Mouse (Mus musculus): ENCODE measurements around the gene Cd8a. TPM values are rescaled to one million over a fixed set of nuclear protein-coding genes. Genes with fewer than 3 reads are reported as not detected.

Cd8a gene
- 0.30 TPM in 1 of 2 replicates, not detected in the other for polyA plus RNA-seq (2015; fragmentation: Nextera tagmentation; extraction: Ambion mirVana)

DNA sequence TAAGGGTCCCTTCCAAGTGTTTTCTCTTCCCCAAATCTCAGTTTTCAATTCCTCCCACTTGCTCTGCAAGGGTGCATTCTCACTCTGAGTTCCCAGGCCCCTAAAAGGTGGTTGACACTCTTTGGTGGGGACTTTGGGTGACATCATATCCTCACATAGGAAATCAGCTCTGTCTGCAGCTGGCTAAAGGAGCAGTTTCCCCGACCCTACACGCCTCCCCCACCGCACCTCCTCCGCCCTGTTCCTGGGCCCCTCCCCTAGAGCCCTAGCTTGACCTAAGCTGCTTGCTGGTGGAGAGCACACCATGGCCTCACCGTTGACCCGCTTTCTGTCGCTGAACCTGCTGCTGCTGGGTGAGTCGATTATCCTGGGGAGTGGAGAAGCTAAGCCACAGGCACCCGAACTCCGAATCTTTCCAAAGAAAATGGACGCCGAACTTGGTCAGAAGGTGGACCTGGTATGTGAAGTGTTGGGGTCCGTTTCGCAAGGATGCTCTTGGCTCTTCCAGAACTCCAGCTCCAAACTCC is at the start of gene Cd8a:
TSS of gene Cd8a (plus strand) at position 179 of the 527 bp plus-strand sequence.

Other genes starting within 250 kb of the Cd8a start
- gene Thnsl2, start 229.0 kb upstream of the Cd8a start, polyA plus RNA-seq (2015; fragmentation: Nextera tagmentation; extraction: Ambion mirVana), result 27.1 and 46.0 TPM in 2 replicates
- gene Fabp1, start 173.6 kb upstream of the Cd8a start, polyA plus RNA-seq (2015; fragmentation: Nextera tagmentation; extraction: Ambion mirVana), result 167 and 268 TPM in 2 replicates
- gene Krcc1, start 101.8 kb upstream of the Cd8a start, polyA plus RNA-seq (2015; fragmentation: Nextera tagmentation; extraction: Ambion mirVana), result 50.0 and 64.3 TPM in 2 replicates
- gene Smyd1, start 51.2 kb upstream of the Cd8a start, polyA plus RNA-seq (2015; fragmentation: Nextera tagmentation; extraction: Ambion mirVana), result 0.68 and 0.84 TPM in 2 replicates
- 0.08 and 0.63 TPM in 2 replicates for gene Cd8b1, start 50.6 kb upstream of the Cd8a start, polyA plus RNA-seq (2015; fragmentation: Nextera tagmentation; extraction: Ambion mirVana)
- gene Rmnd5a, start 67.2 kb downstream of the Cd8a start, polyA plus RNA-seq (2015; fragmentation: Nextera tagmentation; extraction: Ambion mirVana), result 7.3 and 9.0 TPM in 2 replicates
- 23.6 and 24.8 TPM in 2 replicates for gene Rnf103, start 120.5 kb downstream of the Cd8a start, polyA plus RNA-seq (2015; fragmentation: Nextera tagmentation; extraction: Ambion mirVana)
- 114 and 124 TPM in 2 replicates for gene Chmp3, start 170.4 kb downstream of the Cd8a start, polyA plus RNA-seq (2015; fragmentation: Nextera tagmentation; extraction: Ambion mirVana)